Mouse (Mus musculus): Measurements from ENCODE around the gene Elf4. TPM values are rescaled to one million over a fixed set of nuclear protein-coding genes. Genes with fewer than 3 reads are reported as not detected.

Elf4 gene
- 4.1 and 4.9 TPM in 2 replicates for polyA plus RNA-seq (2015; fragmentation: Nextera tagmentation; extraction: Ambion mirVana)

- no peaks in the 10 kb centered on the region for H3K36me3 ChIP-seq
- peak within 1 kb of the TSS; percentile 41 for H3K4me3 ChIP-seq
- H3K4me1 ChIP-seq = peaks cover 4% of the 10 kb centered on the region; the same call in 1 of the 2 replicates
- 18% methylated on average over 38 of the region's 38 CpGs for WGBS
- H3K27me3 ChIP-seq = no peaks in the 10 kb centered on the region
- ATAC-seq (ENCODE audit: low FRiP score, low read depth) = peak; percentile 89
- H3K9me3 ChIP-seq = no peaks in the 10 kb centered on the region
- H3K9ac ChIP-seq = peak within 1 kb of the TSS; percentile 63
- no peak within 1 kb of the TSS for H3K27ac ChIP-seq
- peak within 1 kb of the TSS; percentile 68 for H3K4me2 ChIP-seq (replicated peaks)
These were observed at the start of gene Elf4 for GRCm38 (mm10) chrX:48462754-48463507. Gene Elf4 (minus strand): TSS chrX:48463132.

DNA sequence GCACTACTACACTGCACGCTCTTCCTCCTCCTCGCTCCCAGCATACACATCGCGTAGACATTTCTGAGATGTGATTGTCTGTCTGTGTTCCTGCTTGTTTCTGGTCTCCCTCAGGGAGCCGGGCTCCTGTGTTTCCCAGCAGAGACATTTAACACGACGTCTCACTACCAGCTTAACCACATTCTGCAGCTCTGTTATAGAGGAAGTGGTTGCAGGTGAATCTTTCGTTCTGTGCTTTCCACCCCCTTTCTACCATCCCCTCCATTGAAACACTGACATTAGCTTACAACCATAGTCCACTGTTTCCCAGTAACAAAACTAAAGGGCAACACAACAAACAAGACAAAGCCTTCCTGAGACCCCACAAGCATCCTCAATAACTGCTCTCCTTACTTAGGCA is 30.8 kb upstream of the Elf4 start:
- Histone ChIP-seq H3K36me3 (peaks cover 40% of the 10 kb centered on the region), H3K4me3 (no peak overlapping the region), H3K9ac (no peak overlapping the region), H3K4me1 (no peaks in the 10 kb centered on the region), H3K9me3 (no peaks in the 10 kb centered on the region), H3K27me3 (no peaks in the 10 kb centered on the region), H3K4me2 (replicated peaks) (no peak overlapping the region), H3K27ac (no peak overlapping the region)
- 90% methylated on average over 8 of the region's 8 CpGs for WGBS
- no peak for ATAC-seq (ENCODE audit: low FRiP score, low read depth)

- Histone ChIP-seq H3K27me3 (no peaks in the 10 kb centered on the region), H3K36me3 (peaks cover 54% of the 10 kb centered on the region)
These were observed 18.8 kb upstream of the Elf4 start for GRCm38 (mm10) chrX:48481687-48482086.

DNA sequence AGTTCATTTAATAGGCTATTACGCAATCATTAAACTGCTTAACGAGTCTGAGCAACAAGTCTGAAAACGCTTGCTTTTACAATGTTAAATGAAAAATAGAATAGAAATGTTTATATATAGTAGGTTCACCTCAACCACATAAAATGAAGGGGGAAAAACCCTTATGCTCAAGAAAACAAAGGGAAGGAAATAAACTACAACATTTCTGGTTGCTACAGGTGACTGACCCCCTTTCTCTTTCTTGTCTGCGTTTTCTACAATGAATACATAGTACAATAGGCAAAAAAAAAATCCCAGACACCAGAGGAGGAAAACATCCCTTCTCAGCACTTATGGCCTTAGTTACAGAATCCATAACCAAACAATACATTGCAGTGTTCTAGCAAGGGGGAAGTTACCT is 18.2 kb upstream of the Elf4 start:
- Histone ChIP-seq H3K4me1 (no peaks in the 10 kb centered on the region), H3K36me3 (peaks cover 53% of the 10 kb centered on the region), H3K27me3 (no peaks in the 10 kb centered on the region), H3K4me3 (no peak overlapping the region), H3K4me2 (replicated peaks) (no peak overlapping the region), H3K9ac (no peak overlapping the region), H3K27ac (no peak overlapping the region), H3K9me3 (no peaks in the 10 kb centered on the region)
- ATAC-seq (ENCODE audit: low FRiP score, low read depth) = no peak
- WGBS = 70% methylated on average over 4 of the region's 4 CpGs

More at GRCm38 (mm10) chrX:48481687-48482086, 18.8 kb upstream of the Elf4 start:
- Histone ChIP-seq H3K9ac (no peak overlapping the region), H3K4me1 (no peaks in the 10 kb centered on the region), H3K4me2 (replicated peaks) (no peak overlapping the region), H3K4me3 (no peak overlapping the region), H3K9me3 (no peaks in the 10 kb centered on the region), H3K27ac (no peak overlapping the region)
- WGBS = 89% methylated on average over 7 of the region's 7 CpGs
- ATAC-seq (ENCODE audit: low FRiP score, low read depth) = no peak

DNA sequence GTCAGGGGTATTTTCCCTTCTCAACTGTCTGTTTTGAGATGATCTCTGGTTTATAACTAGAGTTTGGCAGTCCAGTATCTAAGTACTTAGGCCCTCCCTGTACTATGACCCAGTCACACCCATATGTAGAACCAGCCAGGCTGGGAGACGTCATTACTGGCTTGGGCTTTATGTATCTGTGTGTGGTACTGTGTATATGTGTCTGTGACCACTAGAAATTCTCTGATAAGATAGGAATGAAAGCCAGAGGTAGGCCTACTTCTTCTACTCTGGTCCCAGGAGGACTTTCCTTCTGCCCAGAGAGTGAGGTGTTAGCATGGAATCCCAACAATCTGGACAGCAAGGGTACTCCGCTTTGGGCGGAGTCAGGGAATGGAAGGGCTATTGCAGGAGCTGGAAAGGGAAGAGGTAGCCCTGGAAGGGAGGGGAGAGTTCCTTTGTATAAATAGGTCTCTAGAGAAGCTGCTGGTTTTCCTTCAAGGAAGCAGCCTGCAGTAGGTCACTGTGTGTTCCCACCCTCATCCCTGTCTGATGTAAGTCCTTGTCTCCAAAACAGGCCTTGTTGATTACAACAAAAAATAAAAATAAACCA is 4.5 kb upstream of the Elf4 start:
- ATAC-seq (ENCODE audit: low FRiP score, low read depth) = no peak
- no peaks in the 10 kb centered on the region for H3K4me1 ChIP-seq
- H3K27me3 ChIP-seq = no peaks in the 10 kb centered on the region
- H3K27ac ChIP-seq = no peak overlapping the region
- peaks cover 3% of the 10 kb centered on the region for H3K36me3 ChIP-seq
- H3K4me3 ChIP-seq = no peak overlapping the region
- no peaks in the 10 kb centered on the region for H3K9me3 ChIP-seq
- 80% methylated on average over 3 of the region's 3 CpGs for WGBS
- no peak overlapping the region for H3K9ac ChIP-seq
- no peak overlapping the region for H3K4me2 ChIP-seq (replicated peaks)

- peaks cover 4% of the 10 kb centered on the region; the same call in 1 of the 2 replicates for H3K4me1 ChIP-seq
These were observed 3.2 kb upstream of the Elf4 start for GRCm38 (mm10) chrX:48466174-48466573.

DNA sequence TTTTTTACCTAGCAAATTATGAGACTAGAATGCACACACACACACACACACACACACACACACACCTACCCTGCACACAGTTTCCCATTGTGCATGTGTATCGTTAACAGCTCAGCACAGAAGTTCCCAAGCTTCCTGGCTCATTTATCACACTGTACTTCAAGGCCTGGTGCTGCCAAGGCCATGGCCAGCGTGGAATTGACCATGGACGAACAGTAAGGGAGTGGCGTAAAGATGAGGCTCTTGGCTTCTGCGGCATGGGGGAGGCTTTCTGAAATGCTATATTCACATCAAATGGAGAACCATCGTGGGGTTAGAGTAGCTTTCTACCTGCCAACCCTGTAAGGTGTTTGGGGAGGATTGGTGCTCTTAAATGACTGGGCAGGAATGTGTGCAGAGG is 1.5 kb upstream of the Elf4 start:
- Histone ChIP-seq H3K4me2 (replicated peaks) (no peak overlapping the region), H3K9me3 (no peaks in the 10 kb centered on the region), H3K4me3 (no peak overlapping the region), H3K9ac (no peak overlapping the region), H3K27ac (no peak overlapping the region), H3K27me3 (no peaks in the 10 kb centered on the region), H3K36me3 (no peaks in the 10 kb centered on the region), H3K4me1 (peaks cover 4% of the 10 kb centered on the region; the same call in 1 of the 2 replicates)
- WGBS = 90% methylated on average over 6 of the region's 6 CpGs
- ATAC-seq (ENCODE audit: low FRiP score, low read depth) = no peak

More at GRCm38 (mm10) chrX:48466174-48466573, 3.2 kb upstream of the Elf4 start:
- 71% methylated on average over 2 of the region's 2 CpGs for WGBS
- Histone ChIP-seq H3K27ac (no peak overlapping the region), H3K9ac (no peak overlapping the region), H3K36me3 (no peaks in the 10 kb centered on the region), H3K9me3 (no peaks in the 10 kb centered on the region), H3K4me3 (no peak overlapping the region), H3K27me3 (no peaks in the 10 kb centered on the region), H3K4me2 (replicated peaks) (no peak overlapping the region)
- no peak for ATAC-seq (ENCODE audit: low FRiP score, low read depth)

DNA sequence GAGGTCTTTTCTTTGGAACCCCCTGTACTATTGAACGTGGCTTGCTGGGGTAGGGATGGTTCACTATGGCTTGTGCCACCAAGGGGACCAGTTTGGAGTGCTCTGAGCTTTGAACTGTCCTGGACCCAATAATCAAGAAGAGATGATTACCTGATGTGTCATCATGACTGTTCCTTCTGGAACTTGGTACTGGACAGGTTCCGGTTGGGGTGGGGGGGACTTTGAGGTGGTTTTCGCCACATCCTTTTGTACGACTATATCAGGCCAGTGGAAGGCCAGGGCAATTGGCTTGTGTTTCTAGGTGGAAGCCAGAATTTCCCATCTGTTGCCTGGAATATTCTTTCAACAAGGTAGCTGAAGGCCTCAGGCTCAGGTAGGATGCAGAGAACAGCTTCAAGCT is 704 bp upstream of the Elf4 start:
- 87% methylated on average over 4 of the region's 4 CpGs for WGBS
- Histone ChIP-seq H3K4me2 (replicated peaks) (no peak overlapping the region), H3K36me3 (no peaks in the 10 kb centered on the region), H3K9me3 (no peaks in the 10 kb centered on the region), H3K4me3 (no peak overlapping the region), H3K27me3 (no peaks in the 10 kb centered on the region), H3K9ac (no peak overlapping the region), H3K4me1 (peaks cover 4% of the 10 kb centered on the region; the same call in 1 of the 2 replicates), H3K27ac (no peak overlapping the region)
- no peak for ATAC-seq (ENCODE audit: low FRiP score, low read depth)

DNA sequence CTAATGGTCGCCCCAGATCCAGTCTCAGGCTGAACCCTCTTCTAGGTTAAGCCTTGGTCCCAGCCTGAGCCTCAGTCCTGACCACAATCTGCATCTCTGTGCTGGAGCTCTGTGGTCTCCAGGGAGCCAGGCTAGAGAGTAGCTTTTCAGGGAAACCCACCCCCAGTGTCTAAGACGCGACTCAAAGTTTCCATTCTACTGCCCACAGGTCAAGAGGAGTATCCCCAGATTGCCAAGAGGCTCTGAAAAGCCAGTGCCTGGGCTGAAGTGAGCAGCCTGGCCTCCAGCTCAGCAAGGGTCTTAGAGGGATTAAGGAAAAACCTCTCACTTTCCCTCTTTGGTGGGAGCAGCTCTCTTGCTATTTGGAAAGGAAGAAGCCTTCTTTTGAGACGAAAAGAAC is 635 bp downstream of the Elf4 start:
- peak; percentile 48; the same call in 1 of the 2 replicates for ATAC-seq (ENCODE audit: low FRiP score, low read depth)
- H3K4me3 ChIP-seq = peak overlapping the region; percentile 41
- no peaks in the 10 kb centered on the region for H3K36me3 ChIP-seq
- H3K9me3 ChIP-seq = no peaks in the 10 kb centered on the region
- H3K9ac ChIP-seq = peak overlapping the region; percentile 63; the same call in 1 of the 2 replicates
- no peak overlapping the region for H3K27ac ChIP-seq
- H3K27me3 ChIP-seq = no peaks in the 10 kb centered on the region
- peaks cover 4% of the 10 kb centered on the region; the same call in 1 of the 2 replicates for H3K4me1 ChIP-seq
- WGBS = 31% methylated on average over 4 of the region's 4 CpGs
- H3K4me2 ChIP-seq (replicated peaks) = peak overlapping the region; percentile 68

GRCm38 (mm10) chrX:48461006-48461405 is 1.9 kb downstream of the Elf4 start:
- Histone ChIP-seq H3K27ac (no peak overlapping the region), H3K36me3 (no peaks in the 10 kb centered on the region), H3K27me3 (no peaks in the 10 kb centered on the region), H3K4me1 (peaks cover 4% of the 10 kb centered on the region; the same call in 1 of the 2 replicates), H3K4me2 (replicated peaks) (no peak overlapping the region), H3K9me3 (no peaks in the 10 kb centered on the region), H3K9ac (no peak overlapping the region), H3K4me3 (no peak overlapping the region)
- ATAC-seq (ENCODE audit: low FRiP score, low read depth) = no peak
- 67% methylated on average over 4 of the region's 4 CpGs for WGBS

DNA sequence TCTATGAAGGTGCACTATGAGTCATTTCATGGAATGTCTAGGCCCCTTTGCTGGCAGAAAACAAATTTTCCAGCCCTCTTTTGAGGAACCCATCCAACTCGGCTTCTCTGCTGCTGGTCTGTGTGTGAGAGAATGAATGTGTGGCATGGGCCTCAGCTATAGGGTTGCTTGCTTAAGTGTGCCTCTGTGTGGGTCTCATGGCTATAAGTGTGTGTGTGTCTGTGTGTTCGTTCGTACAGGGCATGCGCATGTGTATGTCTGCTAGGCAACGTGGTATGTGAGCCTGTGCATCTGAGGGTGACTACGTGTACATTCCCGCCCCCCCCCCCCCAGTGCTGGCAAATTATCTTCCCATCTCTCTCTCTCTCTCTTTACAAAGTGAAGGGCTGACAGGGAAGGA is 2.4 kb downstream of the Elf4 start:
- WGBS = 81% methylated on average over 7 of the region's 7 CpGs
- no peak overlapping the region for H3K27ac ChIP-seq
- H3K4me3 ChIP-seq = no peak overlapping the region
- H3K36me3 ChIP-seq = no peaks in the 10 kb centered on the region
- H3K4me2 ChIP-seq (replicated peaks) = no peak overlapping the region
- H3K9ac ChIP-seq = no peak overlapping the region
- H3K4me1 ChIP-seq = peaks cover 4% of the 10 kb centered on the region; the same call in 1 of the 2 replicates
- no peaks in the 10 kb centered on the region; the same call in 1 of the 2 replicates for H3K27me3 ChIP-seq
- no peak for ATAC-seq (ENCODE audit: low FRiP score, low read depth)
- H3K9me3 ChIP-seq = no peaks in the 10 kb centered on the region

GRCm38 (mm10) chrX:48456956-48457355 is 6.0 kb downstream of the Elf4 start:
- Histone ChIP-seq H3K4me2 (replicated peaks) (no peak overlapping the region), H3K4me3 (no peak overlapping the region), H3K27me3 (peaks cover 20% of the 10 kb centered on the region; the same call in 1 of the 2 replicates), H3K27ac (no peak overlapping the region), H3K4me1 (no peaks in the 10 kb centered on the region), H3K36me3 (no peaks in the 10 kb centered on the region), H3K9ac (no peak overlapping the region; the same call in 1 of the 2 replicates), H3K9me3 (no peaks in the 10 kb centered on the region)
- 51% methylated on average over 6 of the region's 6 CpGs for WGBS
- no peak for ATAC-seq (ENCODE audit: low FRiP score, low read depth)

Data from limb, embryonic 13.5 days (tissue).